Mouse (Mus musculus) MEL (cell line): ENCODE data around the gene Actr2. TPM values are rescaled to one million over a fixed set of nuclear protein-coding genes. Genes with fewer than 3 reads are reported as not detected.
A peak's percentile ranks its signal among the peaks of the same experiment; 100 is the strongest.

Experiments
- DNase-seq: peaks from one replicate; pipeline ENCODE4 v3.0.0; 2011; ENCODE audit warnings: low read depth, low spot score
- H3K27ac ChIP-seq: 2 replicates; pipeline ENCODE4 v1.5.1; 2012; ENCODE audit warnings: low read depth, mild to moderate bottlenecking, control low read depth, low read length, moderate library complexity; ENCODE audit not compliant: control insufficient read depth
- H3K27me3 ChIP-seq, 2 experiments: fragments of 150-350 bp in 1 of 2; sonication (generic) in 1 of 2; 2 replicates each; pipeline ENCODE4 v1.6.1; 2012; ENCODE audit warnings: low read length in 2 of 2, mild to moderate bottlenecking in 2 of 2, improper control_type of control experiment in 1 of 2, moderate library complexity in 1 of 2; ENCODE audit not compliant: insufficient read depth in 2 of 2, control insufficient read depth in 1 of 2
- H3K36me3 ChIP-seq, 2 experiments: 2 replicates each; pipeline ENCODE4 v1.6.1; 2012 to 2014; ENCODE audit warnings: low read length in 2 of 2, improper control_type of control experiment in 1 of 2, inconsistent platforms in 1 of 2, mild to moderate bottlenecking in 1 of 2; ENCODE audit not compliant: insufficient read depth in 2 of 2, control insufficient read depth in 1 of 2
- H3K4me1 ChIP-seq, 2 experiments: fragments of 150-350 bp in 1 of 2; sonication (generic) in 1 of 2; 2 replicates each; pipeline ENCODE4 v1.6.1; 2012; ENCODE audit warnings: low read length in 2 of 2, improper control_type of control experiment in 1 of 2, mild to moderate bottlenecking in 1 of 2; ENCODE audit not compliant: insufficient read depth in 2 of 2, control insufficient read depth in 1 of 2
- H3K4me3 ChIP-seq, 2 experiments: fragments of 150-350 bp in 1 of 2; sonication (generic) in 1 of 2; 2 replicates each; pipeline ENCODE4 v1.5.1; 2012; ENCODE audit warnings: low read depth in 2 of 2, low read length in 2 of 2, mild to moderate bottlenecking in 2 of 2, moderate library complexity in 2 of 2, control low read depth in 1 of 2, improper control_type of control experiment in 1 of 2; ENCODE audit not compliant: control insufficient read depth in 1 of 2, insufficient read depth in 1 of 2
- H3K79me2 ChIP-seq: 2 replicates; pipeline ENCODE4 v1.6.1; 2012; ENCODE audit warnings: mild to moderate bottlenecking, low read length, moderate library complexity; ENCODE audit not compliant: control insufficient read depth, poor library complexity, insufficient read depth
- H3K9ac ChIP-seq: 2 replicates; pipeline ENCODE4 v1.6.1; 2012; ENCODE audit warnings: low read depth, mild to moderate bottlenecking, control low read depth, low read length, moderate library complexity; ENCODE audit not compliant: control insufficient read depth, poor library complexity, severe bottlenecking
- H3K9me3 ChIP-seq: fragments of 150-350 bp; sonication (generic); replicated peaks from 2 replicates; pipeline ENCODE4 v1.6.1; 2012; ENCODE audit warnings: mild to moderate bottlenecking, low read length, improper control_type of control experiment, moderate library complexity; ENCODE audit not compliant: insufficient read depth
- BHLHE40 ChIP-seq: IDR thresholded peaks from 2 replicates; pipeline ENCODE4 v1.6.1; 2012; ENCODE audit warnings: low read depth, mild to moderate bottlenecking, inconsistent platforms, low read length, improper control_type of control experiment, borderline replicate concordance
- CHD2 ChIP-seq: IDR thresholded peaks from 2 replicates; pipeline ENCODE4 v1.6.1; 2011; ENCODE audit warnings: low read length, improper control_type of control experiment
- CTCF ChIP-seq, 3 experiments: IDR thresholded peaks in 2 of 3; conservative IDR thresholded peaks in 1 of 3; 2 replicates each; pipeline ENCODE4 v1.5.1; 2011 to 2012; ENCODE audit warnings: low read length in 3 of 3, low read depth in 2 of 3, mild to moderate bottlenecking in 2 of 3, improper control_type of control experiment in 1 of 3, inconsistent platforms in 1 of 3, mixed read lengths in 1 of 3, moderate library complexity in 1 of 3; ENCODE audit not compliant: control insufficient read depth in 1 of 3, insufficient read depth in 1 of 3, poor library complexity in 1 of 3, severe bottlenecking in 1 of 3
- JUND ChIP-seq: IDR thresholded peaks from 2 replicates; pipeline ENCODE4 v1.6.1; 2011; ENCODE audit warnings: low read depth, mild to moderate bottlenecking, improper control_type of control experiment, low read length
- KAT2A ChIP-seq: conservative IDR thresholded peaks from 2 replicates; pipeline ENCODE4 v1.6.1; 2012; ENCODE audit warnings: low read depth, low read length, improper control_type of control experiment, inconsistent platforms
- MAFK ChIP-seq: IDR thresholded peaks from 2 replicates; pipeline ENCODE4 v1.6.1; 2011; ENCODE audit warnings: low read depth, mild to moderate bottlenecking, low read length, improper control_type of control experiment, borderline replicate concordance
- MEF2A ChIP-seq: IDR thresholded peaks from 2 replicates; pipeline ENCODE4 v1.6.1; 2014; ENCODE audit warnings: low read depth, mild to moderate bottlenecking, inconsistent platforms, low read length, improper control_type of control experiment; ENCODE audit not compliant: poor library complexity, insufficient replicate concordance, severe bottlenecking; ENCODE audit errors: extremely low read depth
- NELFE ChIP-seq: IDR thresholded peaks from 2 replicates; pipeline ENCODE4 v1.6.1; 2011; ENCODE audit warnings: low read depth, low read length, improper control_type of control experiment
- NRF1 ChIP-seq: IDR thresholded peaks from 2 replicates; pipeline ENCODE4 v1.6.1; 2014; ENCODE audit warnings: low read depth, mild to moderate bottlenecking, inconsistent platforms, low read length, improper control_type of control experiment, moderate library complexity; ENCODE audit not compliant: poor library complexity, insufficient read depth, severe bottlenecking
- RAD21 ChIP-seq: IDR thresholded peaks from 2 replicates; pipeline ENCODE4 v1.6.1; 2011; ENCODE audit warnings: mild to moderate bottlenecking, low read depth, low read length, improper control_type of control experiment
- SMC3 ChIP-seq: IDR thresholded peaks from 2 replicates; pipeline ENCODE4 v1.6.1; 2011; ENCODE audit warnings: low read depth, low read length, improper control_type of control experiment
- TAL1 ChIP-seq: IDR thresholded peaks from 2 replicates; pipeline ENCODE4 v1.6.1; 2012; ENCODE audit warnings: mild to moderate bottlenecking, inconsistent platforms, low read length, moderate library complexity, mixed read lengths
- USF2 ChIP-seq, 2 experiments: IDR thresholded peaks; 2 replicates each; pipeline ENCODE4 v1.6.1; 2011 to 2012; ENCODE audit warnings: improper control_type of control experiment in 2 of 2, low read length in 2 of 2, borderline replicate concordance in 1 of 2, inconsistent platforms in 1 of 2, low read depth in 1 of 2, mild to moderate bottlenecking in 1 of 2; ENCODE audit not compliant: insufficient read depth in 1 of 2
- ZC3H11A ChIP-seq: IDR thresholded peaks from 2 replicates; pipeline ENCODE4 v1.6.1; 2012; ENCODE audit warnings: low read depth, mild to moderate bottlenecking, inconsistent platforms, low read length, improper control_type of control experiment
- ZKSCAN1 ChIP-seq: IDR thresholded peaks from 2 replicates; pipeline ENCODE4 v1.6.1; 2012; ENCODE audit warnings: low read depth, mild to moderate bottlenecking, inconsistent platforms, low read length, improper control_type of control experiment, moderate library complexity
- ZMIZ1 ChIP-seq: IDR thresholded peaks from 2 replicates; pipeline ENCODE4 v1.6.1; 2012; ENCODE audit warnings: low read depth, mild to moderate bottlenecking, inconsistent platforms, low read length, improper control_type of control experiment, moderate library complexity
- polyA plus RNA-seq, 2 experiments: library from polyadenylated mRNA; stranded (reverse) in 1 of 2; unstranded in 1 of 2; fragments of >175 nt in 1 of 2; fragments of >200 nt in 1 of 2; gene quantifications; 2 replicates each; pipeline versions ENCODE4 v1.2.1 to v1.2.4; 2012; ENCODE audit warnings: low replicate concordance in 2 of 2, low read depth in 1 of 2; ENCODE audit not compliant: insufficient read length in 2 of 2, insufficient read depth in 1 of 2, missing spikeins in 1 of 2
- total RNA-seq: library from RNA; depleted of rRNA; stranded (reverse); fragments of 300-350 nt; gene quantifications from 2 replicates; pipeline ENCODE4 v1.2.3, GENCODE M21; 2012

Actr2 gene
- total and polyA plus RNA-seq, 3 experiments = 40.0 to 172 (median 160) TPM

DNA sequence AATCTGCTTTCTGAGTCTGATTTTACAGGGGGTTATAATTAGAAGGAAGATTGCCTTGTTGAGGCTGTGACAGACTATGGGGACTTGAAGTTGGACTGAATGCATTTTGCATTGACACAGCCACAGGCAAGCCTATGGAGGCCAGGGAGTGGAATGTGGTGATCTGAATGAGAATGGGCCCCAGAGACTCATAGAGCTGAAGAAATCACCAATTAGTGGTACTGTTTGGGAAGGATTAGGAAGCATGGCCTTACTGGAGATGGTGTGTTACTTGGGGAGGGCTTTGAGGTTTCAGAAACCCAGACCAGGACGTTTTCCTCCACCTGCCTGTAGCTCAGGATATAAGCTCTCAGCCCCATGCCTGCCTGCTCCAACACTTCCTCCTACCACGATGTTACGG, 53.0 kb downstream of the Actr2 start:
- no peaks in the 10 kb centered on the region for H3K27me3 ChIP-seq
- no peak overlapping the region for H3K4me3 ChIP-seq
- H3K4me1 ChIP-seq = no peaks in the 10 kb centered on the region
- TF ChIP-seq JUND (no peak), MAFK (no peak), BHLHE40 (no peak), TAL1 (no peak)
- H3K79me2 ChIP-seq = no peaks in the 10 kb centered on the region
- H3K9ac ChIP-seq = no peak overlapping the region
- no peaks in the 10 kb centered on the region for H3K9me3 ChIP-seq
- no peak overlapping the region for H3K27ac ChIP-seq
- H3K36me3 ChIP-seq = peaks cover 0 to 25% of the 10 kb centered on the region in 2 experiments; a peak in 2 of 4 replicates
- no peak for DNase-seq

DNA sequence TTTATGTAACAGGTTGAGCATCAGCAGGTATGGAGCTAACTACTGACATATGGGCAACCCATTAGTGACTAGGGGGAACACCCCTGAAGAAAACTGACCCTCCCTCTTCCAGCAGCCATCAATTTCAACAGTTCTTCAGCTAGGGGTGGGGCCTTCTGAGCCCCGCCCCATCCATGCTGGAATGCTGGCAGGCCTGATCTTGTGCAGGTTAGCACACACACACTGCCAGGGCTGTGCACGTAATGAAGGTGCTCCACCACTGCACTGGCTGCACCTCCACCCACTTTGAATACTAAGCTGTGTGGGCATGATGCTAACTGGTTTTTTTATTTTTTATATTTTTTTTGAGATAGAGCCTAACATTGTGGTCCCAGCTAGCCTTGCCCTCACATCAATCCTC, 55.3 kb downstream of the Actr2 start:
- Histone ChIP-seq H3K79me2 (no peaks in the 10 kb centered on the region), H3K36me3 (peaks cover 9 to 16% of the 10 kb centered on the region in 2 experiments), H3K27me3 (no peaks in the 10 kb centered on the region), H3K9ac (no peak overlapping the region), H3K9me3 (no peaks in the 10 kb centered on the region), H3K4me1 (peaks cover 6 to 9% of the 10 kb centered on the region in 2 experiments; a peak in 3 of 4 replicates), H3K4me3 (no peak overlapping the region), H3K27ac (no peak overlapping the region)
- DNase-seq = no peak
- TF ChIP-seq USF2 (IDR thresholded peaks at IDR 0.05; ENCODE audit: borderline replicate concordance in 1 of 2, insufficient read depth in 1 of 2, low read depth in 1 of 2, low read length in 2 of 2) (no peak), ZKSCAN1 (no peak), ZC3H11A (no peak)

DNA sequence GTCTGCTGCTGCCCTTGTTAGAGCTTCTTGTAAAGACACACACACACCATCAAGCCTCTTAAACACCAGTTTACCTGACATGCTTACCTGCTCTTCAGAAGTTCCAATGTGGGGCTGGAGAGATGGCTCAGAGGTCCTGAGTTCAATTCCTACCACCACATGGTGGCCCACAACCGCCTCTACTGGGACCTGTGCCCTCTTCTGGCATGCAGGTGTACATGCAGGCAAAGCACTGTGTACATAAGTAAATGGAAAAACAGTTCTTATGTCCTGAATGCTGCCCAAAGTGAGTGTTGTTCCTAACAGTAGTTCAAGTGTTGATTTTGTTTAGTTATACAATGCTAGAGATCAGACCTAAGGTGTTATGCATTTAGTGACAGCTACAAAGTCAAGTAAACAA, 56.5 kb downstream of the Actr2 start:
- no peaks in the 10 kb centered on the region for H3K27me3 ChIP-seq
- peaks cover 6 to 9% of the 10 kb centered on the region in 2 experiments; a peak in 3 of 4 replicates for H3K4me1 ChIP-seq
- no peaks in the 10 kb centered on the region for H3K9me3 ChIP-seq
- no peaks in the 10 kb centered on the region for H3K79me2 ChIP-seq
- no peak for TF ChIP-seq USF2 (IDR thresholded peaks at IDR 0.05; ENCODE audit: borderline replicate concordance in 1 of 2, insufficient read depth in 1 of 2, low read depth in 1 of 2, low read length in 2 of 2)
- TF ChIP-seq NRF1 = no peak
- TF ChIP-seq MEF2A = no peak
- TF ChIP-seq NELFE = no peak
- no peak for TF ChIP-seq MAFK
- no peak for TF ChIP-seq KAT2A
- peak; percentile 43 to 61 (median 59) for TF ChIP-seq CTCF (IDR thresholded peaks at IDR 0.05 in 2 of 3, conservative IDR thresholded peaks at IDR 0.05 in 1 of 3; ENCODE audit: control insufficient read depth in 1 of 3, insufficient read depth in 1 of 3, low read depth in 2 of 3, low read length in 3 of 3, poor library complexity in 1 of 3, severe bottlenecking in 1 of 3)
- no peak for TF ChIP-seq CHD2
- no peak for TF ChIP-seq BHLHE40
- peak; percentile 63 for TF ChIP-seq SMC3
- no peak for TF ChIP-seq RAD21
- TF ChIP-seq ZMIZ1 = no peak
- peaks cover 9 to 10% of the 10 kb centered on the region in 2 experiments for H3K36me3 ChIP-seq
- H3K9ac ChIP-seq = no peak overlapping the region
- peak; percentile 46 for DNase-seq
- H3K27ac ChIP-seq = no peak overlapping the region
- H3K4me3 ChIP-seq = no peak overlapping the region
